Mouse (Mus musculus): ENCODE data around the gene Cmtm5.

- TF ChIP-seq CTCF (IDR thresholded peaks at IDR 0.05; ENCODE audit: low read depth, low read length) (no peak), POLR2A (IDR thresholded peaks at IDR 0.05; ENCODE audit: insufficient read depth, low read length) (no peak)
Observed at GRCm38 (mm10) chr14:54959197-54959596, 23.1 kb downstream of the Cmtm5 start.
